Mouse (Mus musculus) heart, embryonic 14.5 days (tissue): ENCODE results near the gene Cyp24a1. TPM values are rescaled to one million over a fixed set of nuclear protein-coding genes. Genes with fewer than 3 reads are reported as not detected.
"Not testable (repeated sequence)": the region's sequence is repeated elsewhere in the genome, so short reads cannot be mapped to it uniquely, and the experiment has no call there.

Experiments
- ATAC-seq: fragments of 200-750 bp; cut with Nextera tagmentation; 2 replicates; pipeline ENCODE4 v1.8.0; 2017; ENCODE audit warnings: low read depth, moderate TSS enrichment; ENCODE audit not compliant: insufficient number of reproducible peaks, insufficient read depth, low FRiP score
- H3K27ac ChIP-seq, 2 experiments: fragments of 200-500 bp in 1 of 2; fragments of 300-500 bp in 1 of 2; sonication (generic) in 1 of 2; replicated peaks in 1 of 2; 2 replicates each; pipeline ENCODE4 v1.5.1; 2012 to 2014; ENCODE audit warnings: low read depth in 2 of 2, low read length in 2 of 2, control low read depth in 1 of 2, mild to moderate bottlenecking in 1 of 2, mixed read lengths in 1 of 2; ENCODE audit not compliant: control insufficient read depth in 1 of 2, insufficient read depth in 1 of 2
- H3K27me3 ChIP-seq: fragments of 300-500 bp; sonication (generic); 2 replicates; pipeline ENCODE4 v1.6.1; 2014; ENCODE audit warnings: mild to moderate bottlenecking, low read length, control low read depth; ENCODE audit not compliant: control insufficient read depth, insufficient read depth
- H3K36me3 ChIP-seq: fragments of 300-500 bp; sonication (generic); 2 replicates; pipeline ENCODE4 v1.6.1; 2014; ENCODE audit warnings: mild to moderate bottlenecking, control low read depth, low read length, mixed read lengths; ENCODE audit not compliant: control insufficient read depth, insufficient read depth
- H3K4me1 ChIP-seq, 2 experiments: fragments of 200-500 bp in 1 of 2; fragments of 300-500 bp in 1 of 2; sonication (generic) in 1 of 2; 2 replicates each; pipeline ENCODE4 v1.6.1; 2012 to 2014; ENCODE audit warnings: low read length in 2 of 2, control low read depth in 1 of 2, mixed read lengths in 1 of 2; ENCODE audit not compliant: control insufficient read depth in 2 of 2, insufficient read depth in 2 of 2
- H3K4me2 ChIP-seq: fragments of 300-500 bp; sonication (generic); 2 replicates; pipeline ENCODE4 v1.6.1; 2014; ENCODE audit warnings: mild to moderate bottlenecking, low read length
- H3K4me3 ChIP-seq, 2 experiments: fragments of 200-500 bp in 1 of 2; fragments of 300-500 bp in 1 of 2; sonication (generic) in 1 of 2; 2 replicates each; pipeline ENCODE4 v1.5.1; 2012 to 2014; ENCODE audit warnings: low read length in 2 of 2, mild to moderate bottlenecking in 2 of 2, control low read depth in 1 of 2, low read depth in 1 of 2, moderate library complexity in 1 of 2; ENCODE audit not compliant: control insufficient read depth in 1 of 2, insufficient read depth in 1 of 2
- H3K9ac ChIP-seq: fragments of 300-500 bp; sonication (generic); 2 replicates; pipeline ENCODE4 v1.6.1; 2014; ENCODE audit warnings: mild to moderate bottlenecking, low read length
- H3K9me3 ChIP-seq: fragments of 300-500 bp; sonication (generic); 2 replicates; pipeline ENCODE4 v1.6.1; 2016; ENCODE audit warnings: low read length, control low read depth; ENCODE audit not compliant: control insufficient read depth
- WGBS: fragments of 180-500 bp; shearing (Covaris S2); extraction: QIAGEN DNeasy Blood & Tissue Kit; methylation state at CpG from one replicate; pipeline ENCODE4 v1.1.7; 2014; 5-methylcytosine and 5-hydroxymethylcytosine counted together
- polyA plus RNA-seq: library from polyadenylated mRNA; unstranded; fragments of >200 nt; fragmentation: Nextera tagmentation; extraction: Ambion mirVana; gene quantifications from 2 replicates; pipeline ENCODE4 v1.2.1, GENCODE M21; 2014

The Cyp24a1 gene
- polyA plus RNA-seq, 1 experiment from 2014 or later, result not detected

GRCm38 (mm10) chr2:170459805-170460204 is 37.1 kb downstream of the Cyp24a1 start:
- no peak for ATAC-seq
- H3K4me3 ChIP-seq, result no peak overlapping the region
- 62% methylated on average over 9 of the region's 9 CpGs for WGBS
- H3K27ac ChIP-seq, result no peak overlapping the region
- no peaks in the 10 kb centered on the region for H3K36me3 ChIP-seq
- H3K4me2 ChIP-seq, result no peak overlapping the region
- peaks cover 57% of the 10 kb centered on the region for H3K27me3 ChIP-seq
- H3K9ac ChIP-seq, result no peak overlapping the region
- no peaks in the 10 kb centered on the region for H3K9me3 ChIP-seq
- H3K4me1 ChIP-seq, result no peaks in the 10 kb centered on the region

GRCm38 (mm10) chr2:170459183-170459582 is 37.8 kb downstream of the Cyp24a1 start:
- no peak overlapping the region for H3K4me2 ChIP-seq
- H3K4me3 ChIP-seq, result no peak overlapping the region
- 73% methylated on average over 9 of the region's 10 CpGs for WGBS
- no peak overlapping the region for H3K9ac ChIP-seq
- H3K36me3 ChIP-seq, result no peaks in the 10 kb centered on the region
- ATAC-seq, result no peak
- H3K27me3 ChIP-seq, result peaks cover 62% of the 10 kb centered on the region
- H3K4me1 ChIP-seq, result no peaks in the 10 kb centered on the region
- H3K27ac ChIP-seq, result no peak overlapping the region
- H3K9me3 ChIP-seq, result no peaks in the 10 kb centered on the region

GRCm38 (mm10) chr2:170453809-170454208 is 43.1 kb downstream of the Cyp24a1 start:
- not testable (repeated sequence) for H3K9ac ChIP-seq, H3K36me3 ChIP-seq, H3K9me3 ChIP-seq, H3K4me3 ChIP-seq, ATAC-seq, H3K4me2 ChIP-seq, H3K4me1 ChIP-seq, H3K27ac ChIP-seq
- 26% methylated on average over 3 of the region's 4 CpGs for WGBS
- peaks cover 52% of the 10 kb centered on the region for H3K27me3 ChIP-seq

DNA sequence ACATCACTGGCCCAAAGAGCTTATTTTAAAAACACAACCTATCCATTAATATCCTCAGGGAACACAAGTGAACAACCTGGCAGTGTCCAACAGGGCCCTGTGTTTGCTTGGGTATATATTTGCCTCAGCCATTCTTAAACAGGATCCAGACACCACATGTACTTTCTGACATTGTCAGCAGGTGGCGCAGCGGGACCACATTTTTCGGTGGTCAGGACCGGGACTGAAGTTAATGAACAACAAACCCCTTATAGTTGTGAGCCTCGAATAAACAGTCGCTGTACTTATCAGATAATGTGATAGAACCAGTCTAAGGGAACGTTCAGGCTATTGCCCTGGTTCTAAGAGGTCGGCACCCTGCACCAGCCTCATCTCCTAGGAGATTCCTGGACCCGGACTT is 46.0 kb downstream of the Cyp24a1 start:
- H3K9ac ChIP-seq, result no peak overlapping the region
- H3K36me3 ChIP-seq, result no peaks in the 10 kb centered on the region
- H3K9me3 ChIP-seq, result no peaks in the 10 kb centered on the region
- H3K27me3 ChIP-seq, result peaks cover 43% of the 10 kb centered on the region
- no peak overlapping the region for H3K4me3 ChIP-seq
- ATAC-seq, result no peak
- H3K4me2 ChIP-seq, result 0 out of 2 replicates have a peak overlapping the region, but pooled peaks have one; percentile 19
- H3K4me1 ChIP-seq, result no peaks in the 10 kb centered on the region
- no peak overlapping the region for H3K27ac ChIP-seq
- 7% methylated on average over 9 of the region's 9 CpGs for WGBS

DNA sequence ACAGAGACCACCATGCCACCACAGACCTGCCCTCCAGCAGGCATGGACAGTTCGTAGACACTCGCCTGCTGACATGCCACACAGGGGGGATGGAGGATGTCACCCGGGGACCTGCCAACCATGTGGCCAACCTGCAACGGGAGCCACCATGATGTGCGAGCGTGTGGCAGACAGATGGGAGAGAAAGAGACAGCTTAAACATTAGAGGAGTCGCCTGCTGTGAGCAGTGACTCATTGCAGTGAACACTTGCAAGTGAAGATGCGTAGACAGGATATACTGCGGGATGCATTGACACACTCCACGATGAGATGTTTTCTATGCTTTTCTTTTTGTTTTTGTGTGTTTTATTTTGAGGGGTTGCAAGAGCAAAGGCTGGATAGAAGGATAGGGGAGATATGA is 49.3 kb downstream of the Cyp24a1 start:
- peaks cover 26% of the 10 kb centered on the region for H3K27me3 ChIP-seq
- no peaks in the 10 kb centered on the region for H3K36me3 ChIP-seq
- H3K4me2 ChIP-seq, result no peak overlapping the region
- no peak overlapping the region for H3K9ac ChIP-seq
- ATAC-seq, result no peak
- H3K4me3 ChIP-seq, result no peak overlapping the region
- H3K9me3 ChIP-seq, result no peaks in the 10 kb centered on the region
- 64% methylated on average over 10 of the region's 10 CpGs for WGBS
- no peaks in the 10 kb centered on the region for H3K4me1 ChIP-seq
- H3K27ac ChIP-seq, result no peak overlapping the region

GRCm38 (mm10) chr2:170446843-170447383 is 50.0 kb downstream of the Cyp24a1 start:
- Histone ChIP-seq H3K9ac (no peak overlapping the region), H3K4me2 (no peak overlapping the region), H3K4me3 (no peak overlapping the region), H3K36me3 (no peaks in the 10 kb centered on the region), H3K9me3 (no peaks in the 10 kb centered on the region), H3K27ac (no peak overlapping the region), H3K27me3 (peaks cover 19% of the 10 kb centered on the region), H3K4me1 (no peaks in the 10 kb centered on the region)
- ATAC-seq, result no peak
- WGBS, result 86% methylated on average over 5 of the region's 5 CpGs

DNA sequence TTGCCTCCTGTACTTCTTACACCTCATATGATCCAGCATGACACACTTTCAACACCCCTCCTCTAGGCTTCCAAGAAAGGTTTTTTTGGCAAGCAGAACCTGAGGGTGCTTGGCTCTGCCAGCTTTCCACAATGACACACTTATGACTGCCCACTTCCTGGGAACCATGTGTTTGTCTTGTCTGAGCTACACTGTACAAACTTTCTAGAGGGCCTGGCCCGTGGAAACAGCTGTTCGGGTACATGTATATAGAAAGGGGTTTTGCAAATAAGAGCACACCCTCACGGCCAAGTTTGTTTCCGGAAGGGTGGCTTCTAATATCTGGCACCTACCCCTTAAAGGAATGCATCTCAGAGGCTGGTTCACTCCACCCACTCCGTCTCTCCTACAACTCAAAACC is 51.1 kb downstream of the Cyp24a1 start:
- WGBS, result 80% methylated on average over 5 of the region's 5 CpGs
- Histone ChIP-seq H3K27me3 (peaks cover 16% of the 10 kb centered on the region), H3K4me2 (no peak overlapping the region), H3K27ac (no peak overlapping the region), H3K9ac (no peak overlapping the region), H3K36me3 (no peaks in the 10 kb centered on the region), H3K4me3 (no peak overlapping the region), H3K9me3 (no peaks in the 10 kb centered on the region), H3K4me1 (no peaks in the 10 kb centered on the region)
- ATAC-seq, result no peak

GRCm38 (mm10) chr2:170442535-170442934 is 54.4 kb downstream of the Cyp24a1 start:
- Histone ChIP-seq H3K36me3 (no peaks in the 10 kb centered on the region), H3K4me1 (no peaks in the 10 kb centered on the region), H3K9me3 (no peaks in the 10 kb centered on the region), H3K4me3 (no peak overlapping the region), H3K4me2 (no peak overlapping the region), H3K27me3 (peaks cover 29% of the 10 kb centered on the region), H3K27ac (no peak overlapping the region), H3K9ac (no peak overlapping the region)
- WGBS, result 68% methylated on average over 3 of the region's 3 CpGs
- no peak for ATAC-seq
